Mouse (Mus musculus) left cerebral cortex, adult 2 months (tissue): ENCODE results near the gene Syt13. TPM values are rescaled to one million over a fixed set of nuclear protein-coding genes. Genes with fewer than 3 reads are reported as not detected.

Experiments used
- DNase-seq, 2 experiments: peaks; one replicate each; pipeline ENCODE4 v3.0.0; 2021 to 2022; ENCODE audit warnings: low spot score in 2 of 2, mixed read lengths in 1 of 2; ENCODE audit errors: extremely low spot score in 1 of 2
- H3K27ac ChIP-seq: fragments of 200-600 bp; 2 replicates; pipeline ENCODE4 v1.8.1; 2022
- H3K4me3 ChIP-seq: fragments of 200-600 bp; 2 replicates; pipeline ENCODE4 v1.8.1; 2022
- CTCF ChIP-seq: fragments of 200-600 bp; IDR thresholded peaks from 2 replicates; pipeline ENCODE4 v1.8.1; 2022; ENCODE audit warnings: antibody characterized with exemption, mild to moderate bottlenecking, moderate library complexity
- intact Hi-C: fragments of 180-260 bp; cut with DNase I; formaldehyde crosslinking; loops from one replicate; pipeline ENCODE4 v1.15.1; 2025
- long read RNA-seq, 2 experiments: library from polyadenylated mRNA; stranded (forward); transcript quantifications; one replicate each; pipeline ENCODE4 v2.0.0; 2021; ENCODE audit warnings: borderline mapping rate in 2 of 2
- total RNA-seq, 2 experiments: library from RNA; stranded (reverse); gene quantifications; 2 replicates each; pipeline ENCODE4 v1.2.3; 2021

Gene Syt13
- 100 to 1,000 TPM; 190 to 210 TPM for total RNA-seq
- long read RNA-seq, experiment 1, transcript Syt13-201 (6 exons, 3,761 nt) = major isoform, 437 of 496 reads
- long read RNA-seq, experiment 1, partial matches to known transcripts = 46 of 496 reads
- long read RNA-seq, experiment 1, other reads (novel, unspliced or antisense) = 13 of 496 reads
- long read RNA-seq, experiment 2, transcript Syt13-201 (6 exons, 3,761 nt) = major isoform, 284 of 319 reads
- long read RNA-seq, experiment 2, partial matches to known transcripts = 26 of 319 reads
- long read RNA-seq, experiment 2, other reads (novel, unspliced or antisense) = 9 of 319 reads

DNA sequence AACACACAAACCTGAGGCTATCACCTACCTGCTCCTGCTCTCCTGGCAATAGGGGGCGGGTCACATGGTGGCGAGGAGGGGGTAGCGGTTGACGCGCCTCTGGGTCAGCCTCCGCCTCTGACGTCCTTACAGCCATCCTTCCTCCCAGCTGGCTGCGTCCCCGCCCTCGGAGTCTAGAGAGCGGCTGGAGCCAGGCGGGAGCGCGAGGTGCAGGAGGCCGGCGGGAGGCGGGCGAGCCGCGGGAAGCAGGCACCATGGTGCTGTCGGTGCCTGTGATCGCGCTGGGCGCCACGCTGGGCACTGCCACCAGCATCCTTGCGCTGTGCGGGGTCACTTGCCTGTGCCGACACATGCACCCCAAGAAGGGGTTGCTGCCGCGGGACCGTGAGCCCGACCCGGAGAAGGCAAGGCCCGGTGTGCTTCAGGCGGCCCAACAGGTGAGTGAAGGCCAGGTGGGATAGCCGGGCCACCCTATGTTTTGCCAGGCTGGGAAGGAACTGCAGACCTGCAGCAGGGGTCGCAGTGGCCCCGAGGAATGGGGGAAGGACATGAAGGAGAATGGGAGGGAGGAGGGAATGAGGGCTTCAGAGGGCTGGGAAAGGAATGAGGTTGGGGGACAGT is at the start of gene Syt13:
Gene Syt13, plus strand, starts transcription at position 166 of the 621 bp plus-strand sequence.
- intact Hi-C loops = loop anchor here (2.0 kb wide), 1 partner anchor 34 kb away; no protein-coding TSS in a partner anchor
- TF ChIP-seq CTCF = no peak; the same call in 1 of the 2 replicates
- Histone ChIP-seq H3K4me3 (peak within 1 kb of the TSS; percentile 75), H3K27ac (peak within 1 kb of the TSS; percentile 95)
- DNase-seq = peak; percentile 76 to 86

DNA sequence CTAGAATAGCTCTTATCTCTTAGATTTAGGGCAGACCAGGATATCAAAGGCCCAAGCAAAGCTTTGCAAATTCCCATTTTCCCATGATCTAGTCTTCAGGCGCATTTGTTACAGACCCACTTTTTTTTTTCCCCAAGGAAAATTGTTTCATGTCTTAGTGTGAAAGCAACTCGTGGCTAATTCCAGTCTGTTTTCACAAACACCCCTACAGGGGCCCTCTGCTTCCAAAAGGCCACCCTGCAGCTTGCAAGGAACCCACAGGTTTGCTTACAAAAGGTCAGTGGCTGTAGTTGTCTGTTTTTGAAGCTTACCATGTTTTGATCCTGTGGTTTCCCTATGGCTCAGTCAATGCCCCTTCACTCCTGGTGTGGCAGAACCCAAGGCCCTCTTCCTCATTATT is 48.3 kb upstream of the Syt13 start:
- Histone ChIP-seq H3K27ac (no peak overlapping the region), H3K4me3 (no peak overlapping the region)
- TF ChIP-seq CTCF = no peak
- no peak for DNase-seq
- intact Hi-C loops = no loop called here

DNA sequence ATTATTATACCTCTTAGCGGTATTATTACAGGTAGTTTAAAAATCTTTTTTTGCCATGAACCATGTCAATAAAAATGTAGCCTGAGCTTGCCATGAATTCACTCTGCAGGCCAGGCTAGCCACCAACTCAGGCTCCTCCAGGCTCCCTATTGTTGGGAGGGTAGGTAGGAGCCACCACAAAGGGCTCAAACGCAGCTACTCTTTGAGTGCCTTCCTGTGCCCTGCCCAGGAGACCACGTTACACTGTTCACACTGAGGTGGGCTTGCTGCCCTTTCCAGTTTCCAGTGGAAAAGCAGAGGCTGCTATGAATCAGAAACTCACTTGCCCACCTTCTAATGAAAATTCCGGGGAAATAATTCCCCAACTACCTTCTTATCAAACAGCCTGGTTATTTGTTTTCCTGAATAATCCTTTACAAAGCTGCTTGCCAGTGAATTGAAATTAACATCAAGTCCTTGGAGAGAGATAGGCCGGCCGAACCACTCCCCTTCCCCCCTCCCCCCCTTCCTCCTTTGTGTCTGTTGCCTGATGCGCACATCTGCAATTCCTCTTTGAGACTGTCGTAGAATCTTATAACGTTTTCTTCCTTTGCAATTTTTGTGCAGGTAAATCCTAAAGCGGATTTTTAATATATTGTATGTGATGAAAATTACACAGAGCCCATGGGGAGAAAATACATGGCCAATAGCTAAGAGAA is 44.6 kb upstream of the Syt13 start:
- no peak overlapping the region for H3K27ac ChIP-seq
- H3K4me3 ChIP-seq = no peak overlapping the region
- no peak for DNase-seq
- intact Hi-C loops = no loop called here
- no peak for TF ChIP-seq CTCF

DNA sequence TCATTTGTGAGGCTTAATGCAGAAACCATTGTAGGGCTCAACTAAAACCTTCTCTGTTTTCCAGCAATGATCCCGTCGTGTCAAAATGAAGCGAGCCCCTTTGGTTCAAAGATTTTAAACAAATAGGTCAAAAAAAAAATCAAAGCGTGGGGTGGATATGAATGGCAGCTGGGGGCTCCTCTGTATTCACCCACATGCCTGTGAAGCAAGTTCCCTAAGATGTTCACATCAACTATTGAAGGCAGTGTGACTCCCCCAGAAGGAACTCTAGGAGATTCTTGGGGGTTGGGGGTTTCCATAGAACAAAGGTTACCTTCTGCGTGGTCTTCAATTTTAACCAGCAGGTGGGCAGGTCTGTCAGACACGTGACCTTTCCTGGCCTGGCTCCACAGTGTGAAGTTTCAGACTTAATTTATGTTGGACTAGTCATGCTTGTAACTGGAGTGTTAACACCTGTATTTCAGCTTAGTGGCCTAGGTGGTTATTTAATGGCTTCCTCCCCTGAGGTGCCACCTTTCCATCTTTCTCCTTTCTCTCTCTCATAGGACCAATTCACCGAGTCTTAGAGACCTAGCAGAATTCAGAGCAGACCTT is 43.7 kb upstream of the Syt13 start:
- no peak overlapping the region for H3K4me3 ChIP-seq
- H3K27ac ChIP-seq = no peak overlapping the region
- no peak for DNase-seq
- intact Hi-C loops = no loop called here
- no peak for TF ChIP-seq CTCF

DNA sequence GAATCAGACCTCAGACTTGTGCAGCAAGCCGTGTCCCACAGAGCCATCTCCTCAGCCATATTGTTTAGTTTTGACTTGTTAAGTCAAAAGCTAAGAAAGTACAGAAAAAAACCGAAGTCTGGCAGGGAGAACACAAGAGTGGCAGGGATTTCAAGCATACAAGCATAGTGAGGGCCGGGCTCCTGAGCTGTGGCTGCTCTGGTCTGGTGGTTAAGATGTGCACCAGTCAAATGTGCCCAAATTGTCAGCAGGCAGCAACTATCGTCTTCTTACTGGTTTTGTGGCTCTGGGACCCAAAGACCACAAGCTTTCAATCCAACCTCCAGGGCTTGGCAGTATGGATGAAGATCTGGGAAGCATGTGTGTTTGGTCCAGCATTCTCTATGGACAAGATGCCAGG is 42.2 kb upstream of the Syt13 start:
- H3K4me3 ChIP-seq = no peak overlapping the region
- no peak for DNase-seq
- H3K27ac ChIP-seq = no peak overlapping the region
- intact Hi-C loops = no loop called here
- no peak for TF ChIP-seq CTCF

DNA sequence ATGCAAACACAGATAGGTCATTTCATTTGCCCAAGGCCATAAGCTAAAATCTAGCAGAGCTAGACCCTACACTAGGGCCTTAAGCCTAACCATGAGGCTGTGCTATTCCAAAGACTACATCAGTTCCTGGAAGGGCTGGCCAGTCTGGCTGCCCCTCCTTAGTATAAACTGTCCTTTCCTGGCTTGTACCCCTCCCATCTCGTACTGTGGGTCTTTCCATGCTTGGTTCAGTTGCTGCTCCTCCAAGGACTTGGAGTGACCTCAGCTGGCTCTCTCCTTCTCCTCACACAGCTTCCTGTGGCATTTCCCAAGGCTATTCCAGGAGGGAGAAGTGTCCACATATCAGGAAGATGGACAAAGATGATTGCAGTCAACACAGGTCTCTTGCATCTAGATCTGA is 40.3 kb upstream of the Syt13 start:
- intact Hi-C loops = no loop called here
- TF ChIP-seq CTCF = no peak
- DNase-seq = no peak
- Histone ChIP-seq H3K27ac (no peak overlapping the region), H3K4me3 (no peak overlapping the region)

DNA sequence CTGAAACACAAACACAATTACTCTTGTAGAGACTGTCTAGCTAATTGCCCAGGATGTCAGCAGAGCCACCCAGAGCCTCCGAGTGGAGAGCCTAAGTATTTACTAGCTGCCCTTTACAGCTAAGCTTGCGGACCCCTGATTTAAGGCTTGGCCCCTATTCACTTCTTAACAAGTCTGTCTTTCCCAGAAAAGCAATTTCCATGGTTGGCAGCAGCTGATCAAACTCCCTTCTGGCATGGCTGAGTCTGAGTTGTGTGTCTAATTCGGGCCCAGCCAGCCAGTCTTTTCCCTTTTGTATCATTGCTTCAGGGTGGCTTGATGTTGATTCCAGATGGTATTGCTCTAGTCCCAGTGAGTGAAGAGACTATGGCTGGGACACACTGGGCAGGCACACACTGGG is 37.4 kb upstream of the Syt13 start:
- DNase-seq = no peak
- intact Hi-C loops = no loop called here
- H3K27ac ChIP-seq = no peak overlapping the region
- TF ChIP-seq CTCF = no peak
- no peak overlapping the region for H3K4me3 ChIP-seq

DNA sequence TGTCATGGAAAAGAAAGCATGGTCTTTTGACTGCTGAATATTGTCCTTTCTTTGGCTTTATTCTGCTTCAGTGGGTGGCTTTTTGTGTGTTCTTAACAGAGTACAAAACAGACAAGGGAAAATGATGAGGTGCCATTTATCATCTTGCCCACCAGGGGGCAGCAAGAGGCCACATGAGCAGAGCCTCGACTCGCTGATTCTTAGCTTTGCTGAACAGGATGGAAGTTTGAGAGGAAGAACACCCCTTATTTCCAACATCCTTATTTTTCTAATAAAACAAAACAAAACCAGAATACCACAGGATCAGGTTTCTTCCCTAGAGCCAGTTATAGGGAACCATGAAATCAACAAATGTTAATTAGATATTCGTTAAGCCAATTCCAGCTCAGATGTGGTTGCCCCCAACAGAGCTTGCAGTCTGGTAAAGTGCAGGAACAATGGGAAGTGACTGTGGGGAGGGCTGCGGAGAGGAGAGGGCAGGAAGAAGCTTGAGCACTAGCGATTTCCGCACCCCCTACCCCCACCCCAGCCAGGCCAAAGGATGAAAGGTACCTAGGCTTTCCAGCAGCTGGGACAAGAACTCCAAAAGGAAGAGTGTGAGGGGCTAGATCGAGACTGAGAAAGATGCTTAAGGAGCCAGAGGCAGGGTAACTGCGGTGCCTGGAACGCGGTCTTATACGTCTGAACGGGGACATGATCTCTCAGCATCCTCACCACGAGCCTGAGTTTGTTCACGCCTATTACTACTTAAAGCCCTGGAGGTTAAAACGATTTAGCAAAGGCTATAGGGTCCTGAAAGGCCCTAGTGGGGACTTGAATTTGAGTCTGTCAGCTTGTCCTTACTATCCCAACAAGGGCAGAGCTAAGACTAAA is 31.6 kb upstream of the Syt13 start:
- Histone ChIP-seq H3K4me3 (no peak overlapping the region), H3K27ac (no peak overlapping the region)
- TF ChIP-seq CTCF = peak; percentile 92
- intact Hi-C loops = loop anchor here (1.0 kb wide), 1 partner anchor 180 kb away; no protein-coding TSS in a partner anchor
- peak; percentile 65 to 73 for DNase-seq

DNA sequence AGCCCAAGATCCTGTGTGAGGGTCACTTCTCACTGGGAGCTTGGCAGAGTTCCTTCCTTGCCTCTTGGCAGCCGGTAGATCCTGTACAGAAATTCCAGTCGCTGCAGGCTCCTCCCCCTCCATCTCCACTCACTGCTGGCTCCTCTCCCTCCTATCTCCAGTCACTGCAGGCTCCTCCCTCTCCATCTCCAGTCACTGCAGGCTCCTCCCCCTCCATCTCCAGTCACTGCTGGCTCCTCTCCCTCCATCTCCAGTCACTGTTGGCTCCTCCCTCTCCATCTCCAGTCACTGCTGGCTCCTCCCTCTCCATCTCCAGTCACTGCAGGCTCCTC is 31.0 kb upstream of the Syt13 start:
- no peak overlapping the region for H3K27ac ChIP-seq
- no peak for TF ChIP-seq CTCF
- intact Hi-C loops = loop anchor here (1.0 kb wide), 1 partner anchor 179 kb away; no protein-coding TSS in a partner anchor

DNA sequence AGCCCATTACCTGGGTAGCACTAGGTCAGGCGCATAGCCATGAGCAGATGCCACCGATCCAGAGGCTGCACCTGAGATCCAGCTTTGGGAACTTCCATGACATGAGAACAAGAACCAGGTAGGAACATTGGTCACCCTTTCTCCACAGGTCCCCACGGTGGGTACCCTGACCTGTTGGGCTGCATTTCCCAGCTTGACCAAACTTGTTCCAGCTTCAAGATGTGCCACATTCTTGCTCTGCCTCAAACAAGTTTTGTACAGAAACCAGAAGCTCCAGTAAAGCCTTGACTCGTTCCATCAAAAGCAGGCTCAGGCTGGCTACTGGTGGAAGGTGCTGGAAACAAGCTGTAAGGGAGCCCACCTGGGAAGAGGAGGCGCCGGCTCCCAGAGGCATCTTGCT is 29.9 kb upstream of the Syt13 start:
- Histone ChIP-seq H3K27ac (no peak overlapping the region), H3K4me3 (no peak overlapping the region)
- no peak for TF ChIP-seq CTCF
- intact Hi-C loops = no loop called here
- no peak for DNase-seq

More for the DNA sequence above, 31.0 kb upstream of the Syt13 start:
- DNase-seq = no peak
- H3K4me3 ChIP-seq = no peak overlapping the region

DNA sequence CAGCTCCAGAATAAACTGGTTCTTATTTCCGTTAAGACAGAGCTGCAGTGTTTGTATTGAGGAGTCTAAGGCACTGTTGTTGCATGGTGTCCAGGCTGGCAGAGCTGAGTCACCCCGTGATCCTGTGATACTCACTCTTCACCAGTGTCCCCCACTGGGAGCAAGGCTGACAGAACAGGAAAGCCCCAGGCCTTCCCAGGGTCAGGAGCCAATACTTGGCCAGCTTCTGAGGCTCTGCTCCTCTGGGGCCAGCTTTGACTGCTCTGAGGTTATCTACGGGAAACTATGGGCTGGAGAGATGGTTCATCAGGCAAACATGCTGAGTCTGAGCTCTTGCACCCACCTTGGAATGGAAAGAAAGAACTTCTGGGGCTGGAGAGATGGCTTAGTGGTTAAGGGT is 28.0 kb upstream of the Syt13 start:
- no peak overlapping the region for H3K4me3 ChIP-seq
- TF ChIP-seq CTCF = no peak
- DNase-seq = no peak
- intact Hi-C loops = no loop called here
- no peak overlapping the region for H3K27ac ChIP-seq
